Mouse (Mus musculus) neutrophil, adult 5-6 weeks (primary cell): Measurements from ENCODE around the gene Gm21970. TPM values are rescaled to one million over a fixed set of nuclear protein-coding genes. Genes with fewer than 3 reads are reported as not detected.

Source experiments
- ATAC-seq: fragments of 151-379, 151-347 bp; 2 replicates; pipeline ENCODE4 v1.8.0; 2017; ENCODE audit warnings: mild to moderate bottlenecking, moderate TSS enrichment; ENCODE audit not compliant: insufficient number of reproducible peaks, poor library complexity, low FRiP score, severe bottlenecking; ENCODE audit errors: extremely low read depth
- total RNA-seq: library from RNA; stranded (forward); fragments of 200-1000 nt; gene quantifications from 2 replicates; pipeline ENCODE4 v1.2.3, GENCODE M21; 2017

Gm21970 gene
- total RNA-seq, result 2.6 TPM in 1 of 2 replicates, not detected in the other

- ATAC-seq, result no peak
Measured at GRCm38 (mm10) chr16:91391421-91391820, at the start of gene Gm21970. Gene Gm21970 (plus strand): TSS chr16:91391721.

GRCm38 (mm10) chr16:91346491-91346890 lies 45.0 kb upstream of the Gm21970 start:
- no peak for ATAC-seq

- no peak for ATAC-seq
Measured at GRCm38 (mm10) chr16:91347491-91348263, 43.8 kb upstream of the Gm21970 start.

- no peak for ATAC-seq
Measured at GRCm38 (mm10) chr16:91348264-91348565, 43.3 kb upstream of the Gm21970 start.

- ATAC-seq, result peak; percentile 33
Measured at GRCm38 (mm10) chr16:91348588-91349330, 42.8 kb upstream of the Gm21970 start.

- peak; percentile 33; the same call in 1 of the 2 replicates for ATAC-seq
Measured at GRCm38 (mm10) chr16:91352084-91352562, 39.4 kb upstream of the Gm21970 start.

- no peak for ATAC-seq
Measured at GRCm38 (mm10) chr16:91352749-91353148, 38.8 kb upstream of the Gm21970 start.

- ATAC-seq, result no peak
Measured at GRCm38 (mm10) chr16:91353177-91353576, 38.3 kb upstream of the Gm21970 start.

- no peak for ATAC-seq
Measured at GRCm38 (mm10) chr16:91353638-91354037, 37.9 kb upstream of the Gm21970 start.

- ATAC-seq, result peak; percentile 75
Measured at GRCm38 (mm10) chr16:91354599-91354998, 36.9 kb upstream of the Gm21970 start.

GRCm38 (mm10) chr16:91355160-91355559 lies 36.4 kb upstream of the Gm21970 start:
- peak; percentile 74 for ATAC-seq

GRCm38 (mm10) chr16:91356760-91357525 lies 34.6 kb upstream of the Gm21970 start:
- no peak for ATAC-seq

- no peak for ATAC-seq
Measured at GRCm38 (mm10) chr16:91357526-91357900, 34.0 kb upstream of the Gm21970 start.

- peak; percentile 47; the same call in 1 of the 2 replicates for ATAC-seq
Measured at GRCm38 (mm10) chr16:91358555-91358954, 33.0 kb upstream of the Gm21970 start.

- ATAC-seq, result no peak
Measured at GRCm38 (mm10) chr16:91359531-91359930, 32.0 kb upstream of the Gm21970 start.

- ATAC-seq, result no peak
Measured at GRCm38 (mm10) chr16:91360162-91360561, 31.4 kb upstream of the Gm21970 start.

GRCm38 (mm10) chr16:91362006-91362405 lies 29.5 kb upstream of the Gm21970 start:
- ATAC-seq, result no peak

GRCm38 (mm10) chr16:91362616-91363272 lies 28.8 kb upstream of the Gm21970 start:
- no peak for ATAC-seq

GRCm38 (mm10) chr16:91363483-91363882 lies 28.0 kb upstream of the Gm21970 start:
- ATAC-seq, result no peak
